ENCODE assay signal across 9 mouse cellular contexts in the genomic region with DNA sequence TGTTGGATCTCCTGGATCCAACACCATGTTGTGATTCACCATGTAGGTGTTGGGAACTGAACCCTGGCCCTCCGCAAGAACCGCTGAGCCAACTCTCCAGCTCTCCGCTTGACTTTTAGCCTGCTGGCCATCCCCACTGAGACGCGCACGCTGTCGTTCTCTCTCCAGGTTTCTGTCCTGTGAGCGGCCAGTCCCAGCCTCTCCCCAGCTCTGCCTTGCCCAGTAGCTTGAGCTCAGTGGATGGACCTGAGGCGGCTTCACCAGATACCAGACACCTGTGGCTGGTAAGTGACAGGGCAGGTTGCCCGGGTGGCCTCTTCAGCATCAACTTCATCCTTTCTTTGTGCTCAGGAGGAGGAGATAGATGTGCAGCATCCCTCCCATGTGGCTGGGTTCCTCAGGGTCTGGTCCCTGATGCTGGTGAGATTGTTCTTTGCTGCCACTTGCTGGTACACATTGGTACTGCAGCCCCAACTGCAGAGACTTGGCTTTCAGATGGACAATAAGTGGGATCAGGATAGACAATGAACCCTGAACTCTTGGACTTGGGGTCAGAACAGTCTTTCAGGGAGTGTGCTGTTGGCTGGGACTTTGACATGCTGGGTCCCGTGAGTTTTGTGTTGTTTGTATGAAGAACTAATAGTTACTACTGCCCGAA. TPM values are rescaled to one million over a fixed set of nuclear protein-coding genes. Genes with fewer than 3 reads are reported as not detected.
A peak's percentile ranks its signal among the peaks of the same experiment; 100 is the strongest.
DNase-seq lines count a peak whose midpoint lies in the region; TF ChIP-seq lines count a peak whose summit lies in the region.
"Had no signal": no experiment of that assay in that cellular context is flagged by ENCODE, and none has a peak within 500 bp of the region (broad histone marks: within the 10 kb centered on the region; RNA-seq: fewer than 3 reads in every experiment).

No protein-coding gene starts in this region.

- no peak overlapping the region for H3K4me2 ChIP-seq in CH12.LX (ENCODE audit: insufficient read depth, low read depth, poor library complexity, severe bottlenecking)
- H3K4me2 ChIP-seq: heart, embryonic 15.5 days had no signal

- no peak overlapping the region for H3K9ac ChIP-seq in CH12.LX (ENCODE audit: insufficient read depth, low read depth)
- H3K9ac ChIP-seq: heart, embryonic 15.5 days had no signal

- no peak for TF ChIP-seq POLR2A in CH12.LX (IDR thresholded peaks at IDR 0.05; ENCODE audit: low read depth, low read length)
- no peak for TF ChIP-seq POLR2A in embryonic fibroblast, embryonic 13.5 days (IDR thresholded peaks at IDR 0.05; ENCODE audit: low read depth, low read length)
- TF ChIP-seq POLR2A in lung, adult 2 months (IDR thresholded peaks at IDR 0.05; ENCODE audit: borderline replicate concordance, extremely low read depth, low read depth, low read length), result no peak
- no peak for TF ChIP-seq POLR2A in thymus, adult 2 months (IDR thresholded peaks at IDR 0.05; ENCODE audit: control insufficient read depth, extremely low read depth, insufficient read depth, low read length, poor library complexity)

- H3K4me1 ChIP-seq in CH12.LX (ENCODE audit: control insufficient read depth in 1 of 2, insufficient read depth in 2 of 2), result peaks cover 0 to 6% of the 10 kb centered on the region in 2 experiments; a peak in 1 of 4 replicates
- H3K4me1 ChIP-seq in embryonic fibroblast, embryonic 13.5 days (ENCODE audit: control insufficient read depth, insufficient read depth, low read length), result no peaks in the 10 kb centered on the region
- H3K4me1 ChIP-seq in lung, adult 2 months (ENCODE audit: control insufficient read depth, insufficient read depth, low read length), result no peaks in the 10 kb centered on the region
- H3K4me1 ChIP-seq in thymus, adult 2 months (replicated peaks; ENCODE audit: control insufficient read depth, insufficient read depth, low read length), result no peaks in the 10 kb centered on the region
- H3K4me1 ChIP-seq: heart, embryonic 15.5 days had no signal

- in situ Hi-C loops in CH12.LX (cut with MboI; ENCODE audit: low pct_ligation_motif_present, low pct_unique_long_range_greater_than_20kb, low sequenced_read_pairs), result loop anchor here (5.0 kb wide), 1 partner anchor 34 kb away; no protein-coding TSS in a partner anchor

- no peak overlapping the region for H3K27ac ChIP-seq in CH12.LX (ENCODE audit: insufficient read depth, low read depth)
- no peak overlapping the region for H3K27ac ChIP-seq in embryonic fibroblast, embryonic 13.5 days (ENCODE audit: insufficient read depth, low read length)
- no peak overlapping the region for H3K27ac ChIP-seq in thymus, adult 2 months (ENCODE audit: control insufficient read depth, insufficient read depth, low read length)
- H3K27ac ChIP-seq: heart, embryonic 15.5 days had no signal

- H3K79me2 ChIP-seq in CH12.LX (replicated peaks; ENCODE audit: control insufficient read depth, extremely low read depth, insufficient read depth, poor library complexity, severe bottlenecking), result no peaks in the 10 kb centered on the region

- TF ChIP-seq CTCF in CH12.LX (conservative IDR thresholded peaks at IDR 0.05 in 1 of 2, IDR thresholded peaks at IDR 0.05 in 1 of 2; ENCODE audit: low read depth in 2 of 2, low read length in 2 of 2), result peak; percentile 91 to 94
- TF ChIP-seq CTCF in embryonic fibroblast, embryonic 13.5 days (IDR thresholded peaks at IDR 0.05; ENCODE audit: borderline replicate concordance, insufficient read depth, low read length), result peak; percentile 91
- peak; percentile 97 for TF ChIP-seq CTCF in lung, adult 2 months (IDR thresholded peaks at IDR 0.05; ENCODE audit: insufficient read depth, low read length)
- no peak for TF ChIP-seq CTCF in thymus, adult 2 months (IDR thresholded peaks at IDR 0.05; ENCODE audit: borderline replicate concordance, control insufficient read depth, extremely low read depth, insufficient read depth, low read length, poor library complexity)

- TF ChIP-seq RAD21 in CH12.LX (IDR thresholded peaks at IDR 0.05; ENCODE audit: low read depth, low read length), result peak; percentile 87

- peaks cover 0 to 17% of the 10 kb centered on the region in 2 experiments for H3K36me3 ChIP-seq in CH12.LX (replicated peaks in 1 of 2; ENCODE audit: control insufficient read depth in 1 of 2, insufficient read depth in 1 of 2, low read length in 1 of 2)
- no peaks in the 10 kb centered on the region for H3K36me3 ChIP-seq in thymus, adult 2 months (ENCODE audit: control insufficient read depth, insufficient read depth, low read length)
- H3K36me3 ChIP-seq: heart, embryonic 15.5 days had no signal

- no peak for TF ChIP-seq EP300 in CH12.LX (IDR thresholded peaks at IDR 0.05; ENCODE audit: low read length)

- H3K9me3 ChIP-seq in CH12.LX (replicated peaks; ENCODE audit: low read length), result no peaks in the 10 kb centered on the region
- H3K9me3 ChIP-seq: heart, embryonic 15.5 days had no signal

- intact Hi-C loops in heart, postnatal 14 days (cut with DNase I), result loop anchor here (2.0 kb wide), 1 partner anchor 42 kb away; a partner anchor contains a TSS

- dilution Hi-C loops in CH12.LX (cut with MboI; ENCODE audit: extremely low pct_ligation_motif_present, extremely low pct_unique_long_range_greater_than_20kb, low sequenced_read_pairs), result no loop called here

- no peaks in the 10 kb centered on the region for H3K27me3 ChIP-seq in CH12.LX (replicated peaks)
- H3K27me3 ChIP-seq in thymus, adult 2 months (ENCODE audit: control insufficient read depth, insufficient read depth, low read length), result no peaks in the 10 kb centered on the region

- H3K4me3 ChIP-seq in CH12.LX (replicated peaks in 1 of 3; ENCODE audit: low read depth in 2 of 3, low read length in 2 of 3, poor library complexity in 1 of 3), result no peak overlapping the region
- no peak overlapping the region for H3K4me3 ChIP-seq in embryonic fibroblast, embryonic 13.5 days (ENCODE audit: insufficient read depth, low read length)
- no peak overlapping the region for H3K4me3 ChIP-seq in lung, adult 2 months (replicated peaks; ENCODE audit: extremely low read depth, low read depth, low read length)
- H3K4me3 ChIP-seq in thymus, adult 2 months (ENCODE audit: control insufficient read depth, insufficient read depth, low read length), result no peak overlapping the region
- H3K4me3 ChIP-seq: heart, embryonic 15.5 days had no signal

- 59% methylated on average over 12 of the region's 12 CpGs for WGBS in large intestine, adult 2 months
- 39% methylated on average over 12 of the region's 12 CpGs for WGBS in lung, adult 2 months
- WGBS in thymus, adult 2 months, result 66% methylated on average over 12 of the region's 12 CpGs

- DNase-seq in CH12.LX (ENCODE audit: extremely low read depth), result peak; percentile 74
- peak; percentile 86 for DNase-seq in brain, adult 2 months (ENCODE audit: low read depth, low spot score)
- DNase-seq in heart, postnatal 14 days, result peak; percentile 76 to 83
- DNase-seq in large intestine, adult 2 months (ENCODE audit: low read depth, low spot score), result peak; percentile 48
- peak; percentile 79 for DNase-seq in lung, adult 2 months
- peak; percentile 15 for DNase-seq in ovary, adult 18-20 months (ENCODE audit: low spot score)
- DNase-seq in thymus, adult 2 months, result peak; percentile 77

TF ChIP-seq in CH12.LX, 34 proteins besides CTCF, POLR2A, EP300 and RAD21 (continues in another document):
- TF ChIP-seq ZKSCAN1 (IDR thresholded peaks at IDR 0.05; ENCODE audit: borderline replicate concordance, low read depth, low read length), result no peak

RNA-seq across cellular contexts. Expression of a gene that starts 12.3 kb away (rescaled TPM):
- total RNA-seq in CH12.LX (2012; rRNA removed) (142 and 168 TPM in 2 replicates), CH12.LX (2014; rRNA removed) (204 and 207 TPM in 2 replicates)
- polyA plus RNA-seq in CH12.LX (2012; ENCODE audit: insufficient read length, low read depth), result 393 and 396 TPM in 2 replicates
- 512 and 557 TPM in 2 replicates for polyA plus RNA-seq in embryonic fibroblast, embryonic 13.5 days (2011; ENCODE audit: insufficient read length, low read depth, missing spikeins)
- total RNA-seq in heart, postnatal 14 days (2021), result 100 to 1,000 TPM; 136 to 149 TPM
- polyA plus RNA-seq in large intestine, adult 2 months (2012; rRNA removed), result 124 and 164 TPM in 2 replicates
- 150 and 188 TPM in 2 replicates for polyA plus RNA-seq in lung, adult 2 months (2012; rRNA removed)
- 256 and 261 TPM in 2 replicates for polyA plus RNA-seq in thymus, adult 2 months (2012; rRNA removed)

RNA-seq across cellular contexts. Expression of a gene that starts 28.7 kb away (rescaled TPM):
- total RNA-seq in CH12.LX (2012; rRNA removed) (2.3 and 2.9 TPM in 2 replicates), CH12.LX (2014; rRNA removed) (0.96 and 1.1 TPM in 2 replicates)
- polyA plus RNA-seq in CH12.LX (2012; ENCODE audit: insufficient read length, low read depth), result 2.3 and 2.6 TPM in 2 replicates
- polyA plus RNA-seq in embryonic fibroblast, embryonic 13.5 days (2011; ENCODE audit: insufficient read length, low read depth, missing spikeins), result 3.0 and 4.7 TPM in 2 replicates
- under 1 TPM; 0.24 to 0.32 TPM for total RNA-seq in heart, postnatal 14 days (2021)
- polyA plus RNA-seq in large intestine, adult 2 months (2012; rRNA removed), result 27.4 and 32.5 TPM in 2 replicates
- 5.2 TPM in 2 replicates for polyA plus RNA-seq in lung, adult 2 months (2012; rRNA removed)
- 2.1 and 2.5 TPM in 2 replicates for polyA plus RNA-seq in thymus, adult 2 months (2012; rRNA removed)

RNA-seq across cellular contexts. Expression of a gene that starts 42.8 kb away (rescaled TPM):
- total RNA-seq in CH12.LX (2012; rRNA removed), result 39.2 and 50.7 TPM in 2 replicates
- total RNA-seq in CH12.LX (2014; rRNA removed), result 21.9 and 26.7 TPM in 2 replicates
- polyA plus RNA-seq in CH12.LX (2012; ENCODE audit: insufficient read length, low read depth), result 57.8 and 60.6 TPM in 2 replicates
- 24.0 and 37.4 TPM in 2 replicates for polyA plus RNA-seq in embryonic fibroblast, embryonic 13.5 days (2011; ENCODE audit: insufficient read length, low read depth, missing spikeins)
- total RNA-seq in heart, postnatal 14 days (2021), result 1 to 10 TPM; 2.1 to 5.4 TPM
- 18.0 and 35.6 TPM in 2 replicates for polyA plus RNA-seq in large intestine, adult 2 months (2012; rRNA removed)
- polyA plus RNA-seq in lung, adult 2 months (2012; rRNA removed), result 17.8 and 21.8 TPM in 2 replicates
- 84.5 and 97.2 TPM in 2 replicates for polyA plus RNA-seq in thymus, adult 2 months (2012; rRNA removed)

RNA-seq across cellular contexts. Expression of a gene that starts 45.7 kb away (rescaled TPM):
- 0.04 TPM in 1 of 2 replicates, not detected in the other for total RNA-seq in CH12.LX (2012; rRNA removed)
- total RNA-seq in CH12.LX (2014; rRNA removed), result not detected in 2 replicates
- polyA plus RNA-seq in CH12.LX (2012; ENCODE audit: insufficient read length, low read depth), result 0.07 TPM in 1 of 2 replicates, not detected in the other
- polyA plus RNA-seq in embryonic fibroblast, embryonic 13.5 days (2011; ENCODE audit: insufficient read length, low read depth, missing spikeins), result not detected in 2 replicates
- not detected for total RNA-seq in heart, postnatal 14 days (2021)
- not detected in 2 replicates for polyA plus RNA-seq in large intestine, adult 2 months (2012; rRNA removed)
- polyA plus RNA-seq in lung, adult 2 months (2012; rRNA removed), result not detected in 2 replicates
- polyA plus RNA-seq in thymus, adult 2 months (2012; rRNA removed), result 0.34 and 0.46 TPM in 2 replicates
- polyA plus RNA-seq: heart, embryonic 15.5 days had no signal

RNA-seq across cellular contexts. Expression of a gene that starts 50.0 kb away (rescaled TPM):
- total RNA-seq in CH12.LX (2012; rRNA removed) (1.8 and 3.1 TPM in 2 replicates), CH12.LX (2014; rRNA removed) (1.3 and 2.2 TPM in 2 replicates)
- 1.8 and 2.6 TPM in 2 replicates for polyA plus RNA-seq in CH12.LX (2012; ENCODE audit: insufficient read length, low read depth)
- polyA plus RNA-seq in embryonic fibroblast, embryonic 13.5 days (2011; ENCODE audit: insufficient read length, low read depth, missing spikeins), result 25.5 and 32.0 TPM in 2 replicates
- under 1 TPM; 0.61 to 0.67 TPM for total RNA-seq in heart, postnatal 14 days (2021)
- 9.3 and 10.6 TPM in 2 replicates for polyA plus RNA-seq in large intestine, adult 2 months (2012; rRNA removed)
- polyA plus RNA-seq in lung, adult 2 months (2012; rRNA removed), result 1.2 and 1.4 TPM in 2 replicates
- polyA plus RNA-seq in thymus, adult 2 months (2012; rRNA removed), result 19.4 and 31.5 TPM in 2 replicates

Comparison
In these comparisons a context has a peak if more than half of its experiments do, and no peak if none do; other contexts are left out.
1. DNase-seq: peak in every context shown above with its lines; median percentile 86 in brain, adult 2 months; 80 in heart, postnatal 14 days; 79 in lung, adult 2 months; 77 in thymus, adult 2 months; 74 in CH12.LX; 48 in large intestine, adult 2 months; 15 in ovary, adult 18-20 months.